Mouse (Mus musculus) heart, embryonic 12.5 days (tissue): ENCODE results near the gene Ucn2. TPM values are rescaled to one million over a fixed set of nuclear protein-coding genes. Genes with fewer than 3 reads are reported as not detected.

Experiments used
- ATAC-seq: fragments of 200-750 bp; cut with Nextera tagmentation; 2 replicates; pipeline ENCODE4 v1.8.0; 2017; ENCODE audit warnings: moderate TSS enrichment, moderate library complexity; ENCODE audit not compliant: insufficient number of reproducible peaks, low FRiP score
- H3K27ac ChIP-seq: fragments of 300-500 bp; sonication (generic); 2 replicates; pipeline ENCODE4 v1.5.1; 2016; ENCODE audit warnings: mild to moderate bottlenecking, moderate library complexity; ENCODE audit not compliant: poor library complexity, severe bottlenecking
- H3K27me3 ChIP-seq: fragments of 300-500 bp; sonication (generic); replicated peaks from 2 replicates; pipeline ENCODE4 v1.6.1; 2016; ENCODE audit warnings: mild to moderate bottlenecking, moderate library complexity
- H3K36me3 ChIP-seq: fragments of 300-500 bp; sonication (generic); 2 replicates; pipeline ENCODE4 v1.6.1; 2016; ENCODE audit warnings: mild to moderate bottlenecking, moderate library complexity
- H3K4me1 ChIP-seq: fragments of 300-500 bp; sonication (generic); replicated peaks from 2 replicates; pipeline ENCODE4 v1.6.1; 2016; ENCODE audit warnings: mild to moderate bottlenecking
- H3K4me2 ChIP-seq: fragments of 300-500 bp; sonication (generic); 2 replicates; pipeline ENCODE4 v1.6.1; 2016; ENCODE audit warnings: mild to moderate bottlenecking, moderate library complexity
- H3K4me3 ChIP-seq: fragments of 300-500 bp; sonication (generic); 2 replicates; pipeline ENCODE4 v1.5.1; 2016; ENCODE audit warnings: mild to moderate bottlenecking
- H3K9ac ChIP-seq: fragments of 300-500 bp; sonication (generic); 2 replicates; pipeline ENCODE4 v1.6.1; 2016; ENCODE audit warnings: mild to moderate bottlenecking, moderate library complexity
- H3K9me3 ChIP-seq: fragments of 300-500 bp; sonication (generic); replicated peaks from 2 replicates; pipeline ENCODE4 v1.6.1; 2016; ENCODE audit warnings: mild to moderate bottlenecking, moderate library complexity
- WGBS: fragments of 180-500 bp; shearing (Covaris S2); methylation state at CpG from one replicate; pipeline ENCODE4 v1.1.7; 2016; 5-methylcytosine and 5-hydroxymethylcytosine counted together
- polyA plus RNA-seq: library from polyadenylated mRNA; unstranded; fragments of >200 nt; fragmentation: Nextera tagmentation; extraction: Ambion mirVana; gene quantifications from 2 replicates; pipeline ENCODE4 v1.2.1, GENCODE M21; 2016

Gene Ucn2
- not detected in 2 replicates for polyA plus RNA-seq

GRCm38 (mm10) chr9:108985710-108986109 lies at the start of gene Ucn2:
Gene Ucn2, plus strand, starts transcription at chr9:108986010.
- no peak for ATAC-seq
- Histone ChIP-seq H3K36me3 (no peaks in the 10 kb centered on the region), H3K4me2 (no peak within 1 kb of the TSS), H3K4me3 (no peak within 1 kb of the TSS), H3K9ac (no peak within 1 kb of the TSS), H3K27me3 (no peaks in the 10 kb centered on the region; the same call in 1 of the 2 replicates), H3K4me1 (peaks cover 30% of the 10 kb centered on the region), H3K27ac (no peak within 1 kb of the TSS), H3K9me3 (no peaks in the 10 kb centered on the region)
- WGBS, result 72% methylated on average over 4 of the region's 4 CpGs

GRCm38 (mm10) chr9:108936418-108937364 lies 49.1 kb upstream of the Ucn2 start, which contains the start of gene Uqcrc1:
Gene Uqcrc1, plus strand, starts transcription at chr9:108936633.
- ATAC-seq, result peak; percentile 85
- H3K27me3 ChIP-seq, result no peaks in the 10 kb centered on the region
- no peaks in the 10 kb centered on the region for H3K9me3 ChIP-seq
- WGBS, result under 1% methylated on average over 58 of the region's 58 CpGs
- H3K27ac ChIP-seq, result peak within 1 kb of the TSS; percentile 87
- H3K4me3 ChIP-seq, result peak within 1 kb of the TSS; percentile 98
- H3K36me3 ChIP-seq, result peaks cover 37% of the 10 kb centered on the region
- H3K4me2 ChIP-seq, result peak within 1 kb of the TSS; percentile 78
- H3K4me1 ChIP-seq, result peaks cover 5% of the 10 kb centered on the region
- peak within 1 kb of the TSS; percentile 98 for H3K9ac ChIP-seq

- Histone ChIP-seq H3K9me3 (no peaks in the 10 kb centered on the region), H3K4me2 (no peak overlapping the region), H3K4me3 (no peak overlapping the region), H3K27me3 (no peaks in the 10 kb centered on the region), H3K36me3 (peaks cover 95% of the 10 kb centered on the region), H3K27ac (no peak overlapping the region), H3K9ac (no peak overlapping the region), H3K4me1 (peaks cover 17% of the 10 kb centered on the region)
- 68% methylated on average over 9 of the region's 9 CpGs for WGBS
- no peak for ATAC-seq
Measured at GRCm38 (mm10) chr9:108945111-108945510, 40.7 kb upstream of the Ucn2 start.

DNA sequence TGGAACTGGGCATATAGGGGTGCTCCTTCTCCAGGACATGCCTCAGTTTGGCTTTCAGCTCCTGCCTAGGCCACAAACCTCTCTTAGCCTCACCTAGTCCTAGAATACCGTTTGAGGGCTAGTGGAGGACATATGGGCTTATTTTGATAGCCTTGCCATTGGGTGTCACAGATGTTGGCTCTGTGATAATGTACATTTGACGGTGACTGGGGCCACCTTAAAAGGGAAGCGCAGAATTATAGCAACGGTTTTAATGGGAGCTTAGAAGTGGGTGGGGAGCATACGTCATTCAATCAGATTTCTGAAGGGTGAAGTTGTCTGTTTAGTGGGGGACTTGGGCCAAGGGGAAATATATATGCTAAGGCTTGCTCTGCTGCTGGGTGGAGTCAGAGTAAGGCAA lies 40.2 kb upstream of the Ucn2 start:
- Histone ChIP-seq H3K4me2 (no peak overlapping the region), H3K27ac (no peak overlapping the region), H3K4me3 (no peak overlapping the region), H3K4me1 (peaks cover 18% of the 10 kb centered on the region), H3K36me3 (peaks cover 95% of the 10 kb centered on the region), H3K9me3 (no peaks in the 10 kb centered on the region), H3K9ac (no peak overlapping the region), H3K27me3 (no peaks in the 10 kb centered on the region)
- 79% methylated on average over 5 of the region's 5 CpGs for WGBS
- no peak for ATAC-seq

- 77% methylated on average over 13 of the region's 13 CpGs for WGBS
Measured at GRCm38 (mm10) chr9:108949231-108949966, 36.4 kb upstream of the Ucn2 start.

GRCm38 (mm10) chr9:108949967-108950728 lies 35.7 kb upstream of the Ucn2 start:
- H3K9me3 ChIP-seq, result no peaks in the 10 kb centered on the region
- H3K4me2 ChIP-seq, result no peak overlapping the region
- peaks cover 61% of the 10 kb centered on the region for H3K36me3 ChIP-seq
- ATAC-seq, result no peak; the same call in 1 of the 2 replicates
- H3K9ac ChIP-seq, result no peak overlapping the region
- H3K27me3 ChIP-seq, result peaks cover 32% of the 10 kb centered on the region
- H3K4me1 ChIP-seq, result peaks cover 32% of the 10 kb centered on the region
- 71% methylated on average over 9 of the region's 9 CpGs for WGBS
- H3K4me3 ChIP-seq, result no peak overlapping the region
- H3K27ac ChIP-seq, result peak overlapping the region; percentile 71

More at GRCm38 (mm10) chr9:108949231-108949966, 36.4 kb upstream of the Ucn2 start:
- H3K4me1 ChIP-seq, result peaks cover 32% of the 10 kb centered on the region
- no peak overlapping the region for H3K4me3 ChIP-seq
- no peak overlapping the region for H3K4me2 ChIP-seq
- peak overlapping the region; percentile 28; the same call in 1 of the 2 replicates for H3K9ac ChIP-seq
- H3K27me3 ChIP-seq, result peaks cover 26% of the 10 kb centered on the region
- ATAC-seq, result peak; percentile 30; the same call in 1 of the 2 replicates
- H3K36me3 ChIP-seq, result peaks cover 69% of the 10 kb centered on the region
- H3K27ac ChIP-seq, result peak overlapping the region; percentile 71
- no peaks in the 10 kb centered on the region for H3K9me3 ChIP-seq

DNA sequence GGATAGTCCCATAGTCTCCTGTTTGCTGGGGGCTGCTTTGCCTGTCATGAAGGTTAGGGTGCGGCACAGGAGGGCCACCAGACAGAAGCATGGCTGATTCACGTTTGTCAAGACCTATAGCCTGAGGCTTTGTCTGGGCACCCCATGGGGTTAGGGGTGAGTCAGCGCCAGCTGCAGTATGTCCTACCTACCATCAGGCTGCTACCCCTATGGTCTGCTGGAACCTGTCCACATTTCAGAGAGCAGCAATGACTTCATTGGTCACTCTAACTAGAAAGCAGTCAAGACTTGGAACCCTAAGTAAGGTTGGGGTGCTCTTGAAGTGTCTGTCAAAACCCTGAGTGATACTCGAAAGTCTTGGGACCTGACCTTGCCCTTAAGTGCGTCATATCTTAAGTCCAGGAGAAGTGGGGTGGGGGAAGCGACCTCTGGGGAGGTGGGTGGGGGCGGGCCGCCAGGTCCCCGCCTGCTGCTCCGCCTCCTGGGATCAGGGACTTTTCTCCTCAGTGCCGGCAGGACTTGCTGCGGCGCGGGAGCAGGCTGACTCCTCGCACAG lies 32.7 kb upstream of the Ucn2 start, which contains the start of gene Col7a1:
Col7a1 (plus strand) TSS at position 506 of the 556 bp plus-strand sequence.
- WGBS, result 8% methylated on average over 15 of the region's 15 CpGs
- Histone ChIP-seq H3K9ac (peak within 1 kb of the TSS; percentile 21; the same call in 1 of the 2 replicates), H3K36me3 (peaks cover 31% of the 10 kb centered on the region), H3K27me3 (peaks cover 42% of the 10 kb centered on the region), H3K9me3 (no peaks in the 10 kb centered on the region), H3K4me1 (peaks cover 32% of the 10 kb centered on the region), H3K4me2 (peak within 1 kb of the TSS; percentile 66), H3K4me3 (peak within 1 kb of the TSS; percentile 34), H3K27ac (no peak within 1 kb of the TSS)
- ATAC-seq, result no peak

DNA sequence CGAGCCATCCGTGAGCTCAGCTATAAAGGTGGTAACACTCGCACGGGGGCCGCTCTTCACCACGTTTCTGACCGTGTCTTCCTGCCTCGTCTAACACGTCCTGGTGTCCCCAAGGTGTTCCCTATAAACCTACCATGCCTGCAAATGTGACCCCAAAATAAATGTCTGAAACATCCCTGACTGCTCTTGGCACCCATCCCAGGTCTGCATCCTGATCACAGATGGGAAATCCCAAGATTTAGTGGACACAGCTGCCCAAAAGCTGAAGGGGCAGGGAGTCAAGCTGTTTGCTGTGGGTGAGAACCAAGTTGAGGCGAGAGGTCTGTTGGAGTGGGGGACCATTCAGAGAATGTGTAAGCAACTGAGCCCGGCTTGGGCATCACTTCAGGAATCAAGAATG lies 30.6 kb upstream of the Ucn2 start:
- H3K9me3 ChIP-seq, result no peaks in the 10 kb centered on the region
- peaks cover 52% of the 10 kb centered on the region for H3K27me3 ChIP-seq
- ATAC-seq, result no peak
- WGBS, result 89% methylated on average over 11 of the region's 11 CpGs
- H3K4me2 ChIP-seq, result no peak overlapping the region
- H3K36me3 ChIP-seq, result peaks cover 10% of the 10 kb centered on the region
- H3K9ac ChIP-seq, result no peak overlapping the region
- H3K27ac ChIP-seq, result no peak overlapping the region
- H3K4me3 ChIP-seq, result no peak overlapping the region
- H3K4me1 ChIP-seq, result peaks cover 17% of the 10 kb centered on the region

- Histone ChIP-seq H3K9ac (no peak overlapping the region), H3K4me1 (peaks cover 17% of the 10 kb centered on the region), H3K27me3 (peaks cover 52% of the 10 kb centered on the region), H3K4me3 (no peak overlapping the region), H3K27ac (no peak overlapping the region), H3K9me3 (no peaks in the 10 kb centered on the region), H3K36me3 (peaks cover 4% of the 10 kb centered on the region), H3K4me2 (no peak overlapping the region)
- no peak for ATAC-seq
- 90% methylated on average over 11 of the region's 11 CpGs for whole genome bisulfite sequencing
Measured at GRCm38 (mm10) chr9:108955846-108956245, 30.0 kb upstream of the Ucn2 start.

DNA sequence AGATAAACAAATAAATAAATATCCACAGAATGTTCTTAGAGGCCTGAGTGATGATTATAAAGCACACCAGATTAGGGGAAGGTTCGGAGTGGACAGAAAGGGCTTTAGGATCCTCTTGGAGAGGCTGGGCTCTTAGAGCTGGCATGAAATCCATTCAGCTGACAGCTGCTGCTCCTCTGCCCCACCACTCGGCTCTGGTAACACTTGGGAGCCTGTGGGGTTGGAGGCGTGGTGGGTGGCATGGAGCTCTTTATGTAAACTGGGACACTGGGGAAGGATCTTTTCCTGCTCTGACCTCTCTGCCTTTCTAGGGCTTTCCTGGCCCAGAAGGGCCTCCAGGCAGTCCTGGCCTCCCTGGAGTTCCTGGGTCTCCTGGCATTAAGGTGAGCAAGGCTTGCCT lies 22.2 kb upstream of the Ucn2 start:
- ATAC-seq, result no peak

More for the DNA sequence above, 22.2 kb upstream of the Ucn2 start:
- 0 out of 2 replicates have a peak, but pooled peaks cover under 1% of the 10 kb centered on the region for H3K4me1 ChIP-seq
- no peak overlapping the region for H3K4me2 ChIP-seq
- H3K27ac ChIP-seq, result no peak overlapping the region
- 61% methylated on average over 3 of the region's 3 CpGs for WGBS
- H3K9ac ChIP-seq, result no peak overlapping the region
- no peaks in the 10 kb centered on the region for H3K36me3 ChIP-seq
- peaks cover 12% of the 10 kb centered on the region; the same call in 1 of the 2 replicates for H3K27me3 ChIP-seq
- no peak overlapping the region for H3K4me3 ChIP-seq
- H3K9me3 ChIP-seq, result no peaks in the 10 kb centered on the region
